Mouse (Mus musculus): Measurements from ENCODE around the gene Sall4. TPM values are rescaled to one million over a fixed set of nuclear protein-coding genes. Genes with fewer than 3 reads are reported as not detected.
"Not testable (repeated sequence)": the region's sequence is repeated elsewhere in the genome, so short reads cannot be mapped to it uniquely, and the experiment has no call there.

Sall4 gene
- polyA plus RNA-seq, 1 experiment from 2014 or later = 7.3 TPM

DNA sequence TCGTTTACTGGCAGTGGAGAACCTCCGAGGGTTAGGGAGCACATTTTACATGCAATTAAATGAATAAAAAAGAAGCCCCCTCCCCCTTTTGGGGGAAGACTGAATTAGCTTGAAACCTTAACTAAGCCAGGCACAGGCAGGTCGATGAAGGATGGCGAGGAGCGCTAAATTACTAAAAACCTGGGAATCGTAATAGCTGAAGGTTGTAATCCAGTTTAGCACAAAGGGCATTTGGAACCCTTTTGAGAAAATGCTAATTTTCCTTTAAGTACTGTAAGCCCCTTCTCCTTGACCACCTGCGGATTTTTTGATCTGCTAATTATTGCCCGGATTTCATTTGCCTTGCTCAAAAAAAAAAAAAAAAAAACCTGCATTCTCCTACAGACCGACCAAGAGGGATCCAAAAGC is 3.3 kb downstream of the Sall4 start:
- H3K4me1 ChIP-seq (replicated peaks; ENCODE audit: control insufficient read depth, insufficient read depth, low read length) = peaks cover 9% of the 10 kb centered on the region; the same call in 1 of the 2 replicates
- peak; percentile 34 for DNase-seq (ENCODE audit: low spot score)
- H3K27ac ChIP-seq (ENCODE audit: low read depth, low read length) = no peak overlapping the region
- H3K4me2 ChIP-seq (replicated peaks; ENCODE audit: low read depth, low read length) = peak overlapping the region; percentile 95
- WGBS = 4% methylated on average over 9 of the region's 9 CpGs
- H3K4me3 ChIP-seq (ENCODE audit: low read depth, low read length) = peak overlapping the region; percentile 64
- H3K9ac ChIP-seq (ENCODE audit: low read depth, low read length) = no peak overlapping the region
- no peak for ATAC-seq (ENCODE audit: low FRiP score)
- H3K36me3 ChIP-seq (ENCODE audit: control insufficient read depth, insufficient read depth, low read length) = no peaks in the 10 kb centered on the region
- peaks cover 6% of the 10 kb centered on the region; the same call in 1 of the 2 replicates for H3K27me3 ChIP-seq (ENCODE audit: control insufficient read depth, insufficient read depth, low read length)
- no peaks in the 10 kb centered on the region for H3K9me3 ChIP-seq (ENCODE audit: control insufficient read depth, low read length)

DNA sequence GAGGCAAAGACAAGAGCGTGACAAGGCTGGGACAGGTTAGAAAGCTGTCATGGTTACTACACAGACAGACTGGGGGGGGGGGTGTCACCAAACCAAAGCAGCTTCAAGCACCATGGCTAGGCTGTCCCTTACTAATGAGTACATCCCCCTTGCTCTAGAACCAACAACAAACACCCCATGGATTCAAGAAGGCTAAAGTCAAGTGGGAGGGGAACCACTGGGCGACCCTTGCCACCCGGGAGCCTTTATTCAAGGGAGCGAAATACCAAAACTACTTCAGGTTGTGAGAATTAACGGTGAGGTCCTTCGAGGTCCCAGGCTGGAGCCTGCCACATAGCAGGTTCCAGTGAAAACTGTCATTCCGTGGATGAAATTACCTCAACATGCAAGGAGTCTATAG is 4.0 kb downstream of the Sall4 start:
- DNase-seq (ENCODE audit: low spot score) (peak; percentile 24), ATAC-seq (ENCODE audit: low FRiP score) (no peak)
- Histone ChIP-seq H3K36me3 (ENCODE audit: control insufficient read depth, insufficient read depth, low read length) (no peaks in the 10 kb centered on the region), H3K27me3 (ENCODE audit: control insufficient read depth, insufficient read depth, low read length) (peaks cover 6% of the 10 kb centered on the region; the same call in 1 of the 2 replicates), H3K4me3 (ENCODE audit: low read depth, low read length) (no peak overlapping the region), H3K9ac (ENCODE audit: low read depth, low read length) (no peak overlapping the region), H3K4me2 (replicated peaks; ENCODE audit: low read depth, low read length) (peak overlapping the region; percentile 15; the same call in 1 of the 2 replicates), H3K4me1 (replicated peaks; ENCODE audit: control insufficient read depth, insufficient read depth, low read length) (peaks cover 9% of the 10 kb centered on the region; the same call in 1 of the 2 replicates), H3K9me3 (ENCODE audit: control insufficient read depth, low read length) (no peaks in the 10 kb centered on the region), H3K27ac (ENCODE audit: low read depth, low read length) (no peak overlapping the region)
- WGBS = 7% methylated on average over 7 of the region's 7 CpGs

DNA sequence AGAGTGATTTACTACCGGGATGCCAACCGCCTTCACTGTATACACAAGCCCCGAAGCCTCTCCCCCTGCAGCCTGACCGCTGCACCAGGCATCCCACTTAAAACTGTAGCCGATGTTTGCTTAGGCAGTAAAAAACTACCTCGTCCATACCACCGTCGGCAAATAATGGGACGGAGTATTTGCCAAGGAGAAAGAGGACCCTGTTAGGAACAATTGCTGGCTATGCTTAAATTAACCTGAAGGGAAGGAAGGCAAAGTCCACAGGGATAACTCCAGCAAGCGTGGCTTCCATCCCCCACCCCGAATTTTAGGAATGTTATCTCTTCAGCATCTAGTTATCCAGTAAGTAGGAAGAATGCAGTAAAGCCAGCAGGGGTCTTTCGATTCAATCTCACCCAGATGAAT is 5.3 kb downstream of the Sall4 start:
- no peaks in the 10 kb centered on the region for H3K9me3 ChIP-seq (ENCODE audit: control insufficient read depth, low read length)
- H3K4me2 ChIP-seq (replicated peaks; ENCODE audit: low read depth, low read length) = peak overlapping the region; percentile 36
- H3K4me3 ChIP-seq (ENCODE audit: low read depth, low read length) = no peak overlapping the region
- H3K36me3 ChIP-seq (ENCODE audit: control insufficient read depth, insufficient read depth, low read length) = no peaks in the 10 kb centered on the region
- no peaks in the 10 kb centered on the region for H3K27me3 ChIP-seq (ENCODE audit: control insufficient read depth, insufficient read depth, low read length)
- H3K4me1 ChIP-seq (replicated peaks; ENCODE audit: control insufficient read depth, insufficient read depth, low read length) = peaks cover 9% of the 10 kb centered on the region; the same call in 1 of the 2 replicates
- ATAC-seq (ENCODE audit: low FRiP score) (no peak), DNase-seq (ENCODE audit: low spot score) (peak; percentile 40)
- H3K9ac ChIP-seq (ENCODE audit: low read depth, low read length) = peak overlapping the region; percentile 44; the same call in 1 of the 2 replicates
- no peak overlapping the region for H3K27ac ChIP-seq (ENCODE audit: low read depth, low read length)
- WGBS = under 1% methylated on average over 12 of the region's 12 CpGs

GRCm38 (mm10) chr2:168761954-168762353 is 5.8 kb downstream of the Sall4 start:
- Histone ChIP-seq H3K9me3 (ENCODE audit: control insufficient read depth, low read length) (no peaks in the 10 kb centered on the region), H3K9ac (ENCODE audit: low read depth, low read length) (peak overlapping the region; percentile 44; the same call in 1 of the 2 replicates), H3K27me3 (ENCODE audit: control insufficient read depth, insufficient read depth, low read length) (no peaks in the 10 kb centered on the region), H3K4me2 (replicated peaks; ENCODE audit: low read depth, low read length) (peak overlapping the region; percentile 36), H3K4me1 (replicated peaks; ENCODE audit: control insufficient read depth, insufficient read depth, low read length) (peaks cover 9% of the 10 kb centered on the region; the same call in 1 of the 2 replicates), H3K36me3 (ENCODE audit: control insufficient read depth, insufficient read depth, low read length) (no peaks in the 10 kb centered on the region), H3K4me3 (ENCODE audit: low read depth, low read length) (no peak overlapping the region), H3K27ac (ENCODE audit: low read depth, low read length) (no peak overlapping the region)
- WGBS = 12% methylated on average over 4 of the region's 4 CpGs
- ATAC-seq (ENCODE audit: low FRiP score) (no peak), DNase-seq (ENCODE audit: low spot score) (no peak)

DNA sequence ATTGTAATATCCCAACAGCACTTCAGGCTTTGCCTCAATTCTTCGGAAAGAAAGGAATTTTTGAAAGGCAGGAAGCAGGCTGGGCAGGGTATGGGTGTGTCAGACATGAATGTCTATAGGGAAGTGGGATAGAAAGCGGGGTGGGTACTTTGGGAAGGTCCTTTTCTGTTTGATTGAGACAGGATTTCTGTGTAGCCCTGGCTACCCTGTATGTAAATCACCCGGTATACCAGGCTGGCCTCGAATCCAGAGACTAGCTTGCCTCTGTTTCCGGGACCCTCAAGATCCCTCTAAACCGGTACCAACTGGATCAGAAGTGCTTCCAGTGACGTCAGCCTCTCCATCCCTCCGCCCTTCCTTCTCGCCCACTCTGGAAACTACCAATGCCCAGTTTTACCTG is 6.6 kb downstream of the Sall4 start:
- Histone ChIP-seq H3K4me3 (ENCODE audit: low read depth, low read length) (no peak overlapping the region), H3K9me3 (ENCODE audit: control insufficient read depth, low read length) (no peaks in the 10 kb centered on the region), H3K4me2 (replicated peaks; ENCODE audit: low read depth, low read length) (no peak overlapping the region), H3K9ac (ENCODE audit: low read depth, low read length) (no peak overlapping the region), H3K36me3 (ENCODE audit: control insufficient read depth, insufficient read depth, low read length) (peaks cover 3% of the 10 kb centered on the region), H3K27me3 (ENCODE audit: control insufficient read depth, insufficient read depth, low read length) (no peaks in the 10 kb centered on the region), H3K27ac (ENCODE audit: low read depth, low read length) (no peak overlapping the region), H3K4me1 (replicated peaks; ENCODE audit: control insufficient read depth, insufficient read depth, low read length) (peaks cover 9% of the 10 kb centered on the region; the same call in 1 of the 2 replicates)
- 86% methylated on average over 9 of the region's 9 CpGs for WGBS
- no peak for ATAC-seq (ENCODE audit: low FRiP score)
- DNase-seq (ENCODE audit: low spot score) = no peak

DNA sequence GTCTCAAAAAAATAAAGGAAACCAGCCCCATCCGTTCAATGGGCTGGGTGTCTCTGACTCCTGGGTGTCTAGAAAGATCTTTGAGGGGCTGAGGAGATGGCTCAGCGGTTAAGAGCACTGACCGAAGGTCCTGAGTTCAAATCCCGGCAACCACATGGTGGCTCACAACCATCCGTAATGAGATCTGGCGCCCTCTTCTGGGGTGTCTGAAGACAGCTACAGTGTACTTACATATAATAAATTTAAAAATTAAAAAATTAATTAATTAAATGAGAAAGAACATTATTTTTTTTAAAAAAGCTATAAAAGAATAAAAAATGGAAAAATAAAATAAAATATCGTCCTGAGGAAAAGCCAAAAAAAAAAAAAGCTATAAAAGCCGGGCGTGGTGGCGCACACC is 23.3 kb downstream of the Sall4 start:
- WGBS = 91% methylated on average over 10 of the region's 10 CpGs
- not testable (repeated sequence) for H3K4me2 ChIP-seq (replicated peaks; ENCODE audit: low read depth, low read length); H3K27ac ChIP-seq (ENCODE audit: low read depth, low read length); H3K9me3 ChIP-seq (ENCODE audit: control insufficient read depth, low read length); H3K4me3 ChIP-seq (ENCODE audit: low read depth, low read length); H3K4me1 ChIP-seq (replicated peaks; ENCODE audit: control insufficient read depth, insufficient read depth, low read length); ATAC-seq (ENCODE audit: low FRiP score); DNase-seq (ENCODE audit: low spot score); H3K36me3 ChIP-seq (ENCODE audit: control insufficient read depth, insufficient read depth, low read length); H3K27me3 ChIP-seq (ENCODE audit: control insufficient read depth, insufficient read depth, low read length); H3K9ac ChIP-seq (ENCODE audit: low read depth, low read length)

DNA sequence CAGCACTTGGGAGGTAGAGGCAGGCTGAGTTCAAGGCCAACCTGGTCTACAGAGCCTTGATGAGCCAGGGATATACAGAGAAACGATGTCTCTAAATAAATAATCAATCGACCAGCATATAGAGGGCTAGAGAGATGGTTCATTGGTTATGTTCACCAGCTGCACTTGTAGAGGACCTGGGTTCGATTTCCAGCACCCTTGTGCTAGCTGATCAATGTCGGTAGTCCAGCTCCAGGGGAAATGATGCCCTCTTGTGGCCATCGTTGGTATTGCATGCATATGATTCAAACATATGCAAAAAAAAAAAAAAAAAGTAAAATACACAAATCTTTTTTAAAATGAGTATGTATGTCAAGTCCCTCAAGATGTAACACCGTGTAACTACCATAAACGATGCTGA is 25.1 kb downstream of the Sall4 start:
- H3K4me3 ChIP-seq (ENCODE audit: low read depth, low read length) = no peak overlapping the region
- H3K36me3 ChIP-seq (ENCODE audit: control insufficient read depth, insufficient read depth, low read length) = no peaks in the 10 kb centered on the region
- H3K9ac ChIP-seq (ENCODE audit: low read depth, low read length) = no peak overlapping the region
- H3K27ac ChIP-seq (ENCODE audit: low read depth, low read length) = no peak overlapping the region
- no peaks in the 10 kb centered on the region for H3K27me3 ChIP-seq (ENCODE audit: control insufficient read depth, insufficient read depth, low read length)
- no peaks in the 10 kb centered on the region for H3K9me3 ChIP-seq (ENCODE audit: control insufficient read depth, low read length)
- DNase-seq (ENCODE audit: low spot score) (peak; percentile 77), ATAC-seq (ENCODE audit: low FRiP score) (peak; percentile 15; the same call in 1 of the 2 replicates)
- H3K4me2 ChIP-seq (replicated peaks; ENCODE audit: low read depth, low read length) = no peak overlapping the region
- no peaks in the 10 kb centered on the region for H3K4me1 ChIP-seq (replicated peaks; ENCODE audit: control insufficient read depth, insufficient read depth, low read length)
- 23% methylated on average over 7 of the region's 7 CpGs for WGBS

DNA sequence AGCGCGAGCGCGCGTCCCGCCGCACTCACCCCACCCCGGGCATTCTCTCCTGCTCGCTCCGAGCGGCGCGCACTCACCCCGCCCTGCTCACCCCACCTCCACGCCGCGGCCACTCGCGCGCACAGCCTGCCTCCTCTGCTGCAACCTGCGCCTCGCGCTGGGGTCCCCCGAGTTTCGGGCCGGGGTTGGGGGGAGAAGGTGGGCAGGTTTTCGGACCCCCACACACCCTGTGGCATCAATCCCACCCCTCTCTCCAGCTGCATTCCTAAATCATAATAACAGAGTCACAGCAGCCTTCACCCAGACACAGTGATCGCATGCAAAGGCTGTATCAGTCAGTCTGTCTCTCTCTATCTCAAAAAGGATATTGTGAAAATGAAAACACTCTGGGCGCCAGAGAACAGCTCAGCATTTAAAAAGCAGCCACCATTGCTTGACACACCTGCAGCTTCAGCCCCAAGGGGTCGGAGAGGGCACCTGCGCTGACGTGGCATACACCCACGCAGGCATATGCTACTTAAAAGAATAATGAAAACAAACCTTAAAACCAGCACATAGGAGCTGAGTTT is 25.6 kb downstream of the Sall4 start, which contains the start of gene Atp9a:
Gene Atp9a, minus strand, starts transcription at position 351 of the 569 bp plus-strand sequence.
- Histone ChIP-seq H3K27me3 (ENCODE audit: control insufficient read depth, insufficient read depth, low read length) (no peaks in the 10 kb centered on the region), H3K4me2 (replicated peaks; ENCODE audit: low read depth, low read length) (peak within 1 kb of the TSS; percentile 76), H3K4me1 (replicated peaks; ENCODE audit: control insufficient read depth, insufficient read depth, low read length) (no peaks in the 10 kb centered on the region), H3K9ac (ENCODE audit: low read depth, low read length) (peak within 1 kb of the TSS; percentile 87), H3K9me3 (ENCODE audit: control insufficient read depth, low read length) (no peaks in the 10 kb centered on the region), H3K4me3 (ENCODE audit: low read depth, low read length) (peak within 1 kb of the TSS; percentile 82), H3K27ac (ENCODE audit: low read depth, low read length) (peak within 1 kb of the TSS; percentile 67), H3K36me3 (ENCODE audit: control insufficient read depth, insufficient read depth, low read length) (no peaks in the 10 kb centered on the region)
- DNase-seq (ENCODE audit: low spot score) (peak; percentile 64), ATAC-seq (ENCODE audit: low FRiP score) (peak; percentile 51)
- 6% methylated on average over 30 of the region's 33 CpGs for WGBS
